Mouse (Mus musculus) kidney, adult 2 months (tissue): ENCODE data around the gene Lzts3. TPM values are rescaled to one million over a fixed set of nuclear protein-coding genes. Genes with fewer than 3 reads are reported as not detected.
"Not testable (repeated sequence)": the region's sequence is repeated elsewhere in the genome, so short reads cannot be mapped to it uniquely, and the experiment has no call there.

ENCODE experiments used
- DNase-seq: peaks from one replicate; pipeline ENCODE4 v3.0.0; 2021
- H3K27ac ChIP-seq: fragments of 200-500 bp; 2 replicates; pipeline ENCODE4 v1.5.1; 2012; ENCODE audit warnings: low read depth, low read length, control low read depth, inconsistent platforms; ENCODE audit not compliant: insufficient read depth
- H3K27me3 ChIP-seq: fragments of 200-500 bp; replicated peaks from 2 replicates; pipeline ENCODE4 v1.6.1; 2012; ENCODE audit warnings: mild to moderate bottlenecking, moderate library complexity, low read length, inconsistent platforms; ENCODE audit not compliant: control insufficient read depth, insufficient read depth
- H3K36me3 ChIP-seq: fragments of 200-500 bp; 2 replicates; pipeline ENCODE4 v1.6.1; 2012; ENCODE audit warnings: mild to moderate bottlenecking, moderate library complexity, low read length, inconsistent platforms; ENCODE audit not compliant: control insufficient read depth, insufficient read depth
- H3K4me1 ChIP-seq: fragments of 200-500 bp; 2 replicates; pipeline ENCODE4 v1.6.1; 2011; ENCODE audit warnings: low read length; ENCODE audit not compliant: control insufficient read depth, insufficient read depth
- H3K4me3 ChIP-seq: fragments of 200-500 bp; 2 replicates; pipeline ENCODE4 v1.5.1; 2011; ENCODE audit warnings: mild to moderate bottlenecking, low read depth, low read length, control low read depth; ENCODE audit not compliant: insufficient read depth
- CTCF ChIP-seq: fragments of 200-500 bp; conservative IDR thresholded peaks from 2 replicates; pipeline ENCODE4 v1.5.1; 2011; ENCODE audit warnings: low read depth, mild to moderate bottlenecking, control low read depth, low read length, moderate library complexity, mixed read lengths; ENCODE audit not compliant: insufficient read depth, insufficient read length
- POLR2A ChIP-seq: fragments of 200-500 bp; IDR thresholded peaks from one replicate; pipeline ENCODE4 v1.6.1; 2011; ENCODE audit warnings: low read depth, low read length, control low read depth
- WGBS: fragments of 180-500 bp; shearing (Covaris S2); methylation state at CpG from one replicate; pipeline ENCODE4 v1.1.7; 2018; 5-methylcytosine and 5-hydroxymethylcytosine counted together
- polyA plus RNA-seq: library from polyadenylated mRNA; depleted of rRNA; stranded (reverse); fragments of >200 nt; gene quantifications from 2 replicates; pipeline ENCODE4 v1.2.3, GENCODE M21; 2012

Gene Lzts3
- polyA plus RNA-seq, 1 experiment, result 169 TPM

- Histone ChIP-seq H3K27me3 (no peaks in the 10 kb centered on the region), H3K36me3 (peaks cover 3% of the 10 kb centered on the region), H3K4me3 (no peak overlapping the region), H3K4me1 (no peaks in the 10 kb centered on the region), H3K27ac (no peak overlapping the region)
- 74% methylated on average over 1 of the region's 1 CpGs for WGBS
- TF ChIP-seq POLR2A (no peak), CTCF (no peak)
- DNase-seq, result no peak
These were observed 11.2 kb upstream of the Lzts3 start for GRCm38 (mm10) chr2:130653760-130654159.

- DNase-seq, result no peak
- H3K36me3 ChIP-seq, result peaks cover 3% of the 10 kb centered on the region
- no peak for TF ChIP-seq CTCF
- no peak for TF ChIP-seq POLR2A
- 91% methylated on average over 2 of the region's 2 CpGs for WGBS
- no peak overlapping the region for H3K27ac ChIP-seq
- H3K4me1 ChIP-seq, result no peaks in the 10 kb centered on the region
- no peaks in the 10 kb centered on the region for H3K27me3 ChIP-seq
- no peak overlapping the region for H3K4me3 ChIP-seq
These were observed 10.7 kb upstream of the Lzts3 start for GRCm38 (mm10) chr2:130653303-130653702.

GRCm38 (mm10) chr2:130649028-130649427 is 6.4 kb upstream of the Lzts3 start:
- 86% methylated on average over 6 of the region's 6 CpGs for WGBS
- not testable (repeated sequence) for H3K27me3 ChIP-seq, H3K4me1 ChIP-seq, H3K36me3 ChIP-seq, H3K27ac ChIP-seq, H3K4me3 ChIP-seq, DNase-seq

- TF ChIP-seq CTCF (no peak), POLR2A (no peak)
- H3K4me3 ChIP-seq, result no peak overlapping the region
- no peaks in the 10 kb centered on the region for H3K27me3 ChIP-seq
- no peak overlapping the region for H3K27ac ChIP-seq
- H3K36me3 ChIP-seq, result no peaks in the 10 kb centered on the region
- 82% methylated on average over 4 of the region's 4 CpGs for WGBS
- no peak for DNase-seq
- H3K4me1 ChIP-seq, result peaks cover 22% of the 10 kb centered on the region
These were observed 2.6 kb upstream of the Lzts3 start for GRCm38 (mm10) chr2:130645198-130645597.

GRCm38 (mm10) chr2:130642197-130642660 is 374 bp downstream of the Lzts3 start:
- 2% methylated on average over 24 of the region's 27 CpGs for WGBS
- Histone ChIP-seq H3K4me3 (peak overlapping the region; percentile 99), H3K27me3 (no peaks in the 10 kb centered on the region), H3K27ac (peak overlapping the region; percentile 88), H3K36me3 (no peaks in the 10 kb centered on the region), H3K4me1 (peaks cover 36% of the 10 kb centered on the region)
- DNase-seq, result peak; percentile 12
- TF ChIP-seq CTCF (no peak), POLR2A (no peak)

- Histone ChIP-seq H3K36me3 (no peaks in the 10 kb centered on the region), H3K27ac (peak overlapping the region; percentile 9; the same call in 1 of the 2 replicates), H3K4me1 (peaks cover 36% of the 10 kb centered on the region), H3K27me3 (no peaks in the 10 kb centered on the region), H3K4me3 (peak overlapping the region; percentile 15)
- WGBS, result 40% methylated on average over 6 of the region's 6 CpGs
- DNase-seq, result peak; percentile 70
- TF ChIP-seq CTCF (no peak), POLR2A (no peak)
These were observed 1.1 kb downstream of the Lzts3 start for GRCm38 (mm10) chr2:130641351-130642025.

GRCm38 (mm10) chr2:130639276-130639675 is 3.3 kb downstream of the Lzts3 start:
- TF ChIP-seq CTCF (no peak), POLR2A (no peak)
- H3K27ac ChIP-seq, result peak overlapping the region; percentile 93

More at GRCm38 (mm10) chr2:130639276-130639675, 3.3 kb downstream of the Lzts3 start:
- Histone ChIP-seq H3K27me3 (no peaks in the 10 kb centered on the region), H3K4me1 (peaks cover 41% of the 10 kb centered on the region), H3K36me3 (0 out of 2 replicates have a peak, but pooled peaks cover 2% of the 10 kb centered on the region), H3K4me3 (no peak overlapping the region)
- 69% methylated on average over 6 of the region's 6 CpGs for WGBS
- peak; percentile 69 for DNase-seq
